Mouse (Mus musculus): ENCODE measurements around the gene Dmwd. TPM values are rescaled to one million over a fixed set of nuclear protein-coding genes. Genes with fewer than 3 reads are reported as not detected.
A peak's percentile ranks its signal among the peaks of the same experiment; 100 is the strongest.

Dmwd gene
- polyA plus RNA-seq, 1 experiment from 2014 or later = 7.4 TPM

- no peak overlapping the region for H3K9ac ChIP-seq
- H3K4me2 ChIP-seq = peak overlapping the region; percentile 69
- peaks cover 71% of the 10 kb centered on the region for H3K4me1 ChIP-seq
- ATAC-seq = no peak
- peaks cover 93% of the 10 kb centered on the region for H3K27me3 ChIP-seq (replicated peaks)
- H3K27ac ChIP-seq = no peak overlapping the region
- peaks cover 21% of the 10 kb centered on the region for H3K36me3 ChIP-seq
- no peak overlapping the region for H3K4me3 ChIP-seq
- no peaks in the 10 kb centered on the region for H3K9me3 ChIP-seq (replicated peaks)
- WGBS (ENCODE audit: insufficient replicate concordance) = 55% methylated on average over 18 of the region's 18 CpGs
These were observed 10.7 kb downstream of the Dmwd start for GRCm38 (mm10) chr7:19086760-19087159.

- no peaks in the 10 kb centered on the region for H3K9me3 ChIP-seq (replicated peaks)
- H3K4me3 ChIP-seq = no peak overlapping the region
- WGBS (ENCODE audit: insufficient replicate concordance) = 26% methylated on average over 10 of the region's 10 CpGs
- 0 out of 2 replicates have a peak, but pooled peaks cover 5% of the 10 kb centered on the region for H3K36me3 ChIP-seq
- no peak overlapping the region for H3K27ac ChIP-seq
- H3K4me1 ChIP-seq = peaks cover 71% of the 10 kb centered on the region
- H3K9ac ChIP-seq = no peak overlapping the region
- ATAC-seq = no peak
- H3K27me3 ChIP-seq (replicated peaks) = peaks cover 92% of the 10 kb centered on the region
- no peak overlapping the region for H3K4me2 ChIP-seq
These were observed 12.8 kb downstream of the Dmwd start for GRCm38 (mm10) chr7:19088813-19089212.

- peak overlapping the region; percentile 66; the same call in 1 of the 2 replicates for H3K4me3 ChIP-seq
- no peak overlapping the region for H3K27ac ChIP-seq
- 0 out of 2 replicates have a peak, but pooled peaks cover 5% of the 10 kb centered on the region for H3K36me3 ChIP-seq
- 26% methylated on average over 15 of the region's 17 CpGs for WGBS (ENCODE audit: insufficient replicate concordance)
- H3K27me3 ChIP-seq (replicated peaks) = peaks cover 96% of the 10 kb centered on the region
- H3K4me2 ChIP-seq = peak overlapping the region; percentile 98
- ATAC-seq = no peak
- H3K9ac ChIP-seq = no peak overlapping the region
- H3K4me1 ChIP-seq = peaks cover 72% of the 10 kb centered on the region
- no peaks in the 10 kb centered on the region for H3K9me3 ChIP-seq (replicated peaks)
These were observed 15.9 kb downstream of the Dmwd start for GRCm38 (mm10) chr7:19091913-19092312.

GRCm38 (mm10) chr7:19092381-19093173 is 16.6 kb downstream of the Dmwd start:
- H3K9me3 ChIP-seq (replicated peaks) = no peaks in the 10 kb centered on the region
- 10% methylated on average over 38 of the region's 38 CpGs for WGBS (ENCODE audit: insufficient replicate concordance)
- H3K36me3 ChIP-seq = no peaks in the 10 kb centered on the region
- peaks cover 72% of the 10 kb centered on the region for H3K4me1 ChIP-seq
- H3K27ac ChIP-seq = peak overlapping the region; percentile 55
- peak overlapping the region; percentile 75 for H3K9ac ChIP-seq
- H3K4me3 ChIP-seq = peak overlapping the region; percentile 66
- ATAC-seq = peak; percentile 36
- peak overlapping the region; percentile 98 for H3K4me2 ChIP-seq
- H3K27me3 ChIP-seq (replicated peaks) = peaks cover 96% of the 10 kb centered on the region

GRCm38 (mm10) chr7:19093174-19093521 is 17.1 kb downstream of the Dmwd start:
- peak overlapping the region; percentile 98 for H3K4me2 ChIP-seq
- peak overlapping the region; percentile 75 for H3K9ac ChIP-seq
- no peaks in the 10 kb centered on the region for H3K9me3 ChIP-seq (replicated peaks)
- H3K4me1 ChIP-seq = peaks cover 67% of the 10 kb centered on the region
- 0% methylated on average over 14 of the region's 15 CpGs for WGBS (ENCODE audit: insufficient replicate concordance)
- H3K4me3 ChIP-seq = peak overlapping the region; percentile 66
- H3K36me3 ChIP-seq = no peaks in the 10 kb centered on the region
- ATAC-seq = peak; percentile 66
- H3K27me3 ChIP-seq (replicated peaks) = peaks cover 96% of the 10 kb centered on the region
- peak overlapping the region; percentile 55 for H3K27ac ChIP-seq

GRCm38 (mm10) chr7:19093537-19094385 is 17.7 kb downstream of the Dmwd start:
- Histone ChIP-seq H3K36me3 (no peaks in the 10 kb centered on the region), H3K4me2 (peak overlapping the region; percentile 98), H3K4me1 (peaks cover 61% of the 10 kb centered on the region), H3K9me3 (replicated peaks) (no peaks in the 10 kb centered on the region), H3K9ac (peak overlapping the region; percentile 75), H3K27ac (peak overlapping the region; percentile 80), H3K27me3 (replicated peaks) (peaks cover 96% of the 10 kb centered on the region), H3K4me3 (peak overlapping the region; percentile 66)
- peak; percentile 82 for ATAC-seq
- WGBS (ENCODE audit: insufficient replicate concordance) = under 1% methylated on average over 45 of the region's 45 CpGs

- WGBS (ENCODE audit: insufficient replicate concordance) = 2% methylated on average over 30 of the region's 36 CpGs
- H3K36me3 ChIP-seq = no peaks in the 10 kb centered on the region
- peak within 1 kb of the TSS; percentile 80 for H3K27ac ChIP-seq
- no peaks in the 10 kb centered on the region for H3K9me3 ChIP-seq (replicated peaks)
- H3K9ac ChIP-seq = peak within 1 kb of the TSS; percentile 75
- H3K4me3 ChIP-seq = peak within 1 kb of the TSS; percentile 66
- peaks cover 60% of the 10 kb centered on the region for H3K4me1 ChIP-seq
- peak within 1 kb of the TSS; percentile 98 for H3K4me2 ChIP-seq
- peaks cover 98% of the 10 kb centered on the region for H3K27me3 ChIP-seq (replicated peaks)
- no peak for ATAC-seq
These were observed 18.4 kb downstream of the Dmwd start, which contains the start of gene Six5 for GRCm38 (mm10) chr7:19094471-19094825. Gene Six5, plus strand, starts transcription at chr7:19094594.

- H3K27ac ChIP-seq = peak overlapping the region; percentile 80
- WGBS (ENCODE audit: insufficient replicate concordance) = under 1% methylated on average over 85 of the region's 87 CpGs
- no peaks in the 10 kb centered on the region for H3K9me3 ChIP-seq (replicated peaks)
- peak overlapping the region; percentile 75 for H3K9ac ChIP-seq
- peaks cover 60% of the 10 kb centered on the region for H3K4me1 ChIP-seq
- peaks cover 98% of the 10 kb centered on the region for H3K27me3 ChIP-seq (replicated peaks)
- no peak for ATAC-seq
- H3K4me2 ChIP-seq = peak overlapping the region; percentile 98
- H3K4me3 ChIP-seq = peak overlapping the region; percentile 66
- no peaks in the 10 kb centered on the region for H3K36me3 ChIP-seq
These were observed 19.1 kb downstream of the Dmwd start for GRCm38 (mm10) chr7:19094826-19095750.

GRCm38 (mm10) chr7:19095751-19096110 is 19.7 kb downstream of the Dmwd start:
- peak overlapping the region; percentile 75 for H3K9ac ChIP-seq
- H3K4me3 ChIP-seq = peak overlapping the region; percentile 66
- H3K27ac ChIP-seq = peak overlapping the region; percentile 80; the same call in 1 of the 2 replicates
- H3K27me3 ChIP-seq (replicated peaks) = peaks cover 95% of the 10 kb centered on the region
- WGBS (ENCODE audit: insufficient replicate concordance) = 2% methylated on average over 19 of the region's 19 CpGs
- peak overlapping the region; percentile 98 for H3K4me2 ChIP-seq
- peaks cover 60% of the 10 kb centered on the region for H3K4me1 ChIP-seq
- no peaks in the 10 kb centered on the region for H3K9me3 ChIP-seq (replicated peaks)
- no peaks in the 10 kb centered on the region for H3K36me3 ChIP-seq
- no peak for ATAC-seq

GRCm38 (mm10) chr7:19096421-19096976 is 20.5 kb downstream of the Dmwd start:
- no peak for ATAC-seq
- Histone ChIP-seq H3K27me3 (replicated peaks) (peaks cover 91% of the 10 kb centered on the region), H3K4me3 (peak overlapping the region; percentile 66), H3K9ac (no peak overlapping the region), H3K36me3 (no peaks in the 10 kb centered on the region), H3K4me2 (peak overlapping the region; percentile 98), H3K27ac (peak overlapping the region; percentile 17; the same call in 1 of the 2 replicates), H3K4me1 (peaks cover 60% of the 10 kb centered on the region), H3K9me3 (replicated peaks) (no peaks in the 10 kb centered on the region)
- 45% methylated on average over 5 of the region's 5 CpGs for WGBS (ENCODE audit: insufficient replicate concordance)

GRCm38 (mm10) chr7:19097217-19097616 is 21.2 kb downstream of the Dmwd start:
- Histone ChIP-seq H3K9ac (no peak overlapping the region), H3K4me1 (peaks cover 54% of the 10 kb centered on the region), H3K27ac (no peak overlapping the region), H3K4me3 (no peak overlapping the region), H3K36me3 (no peaks in the 10 kb centered on the region), H3K9me3 (replicated peaks) (no peaks in the 10 kb centered on the region), H3K4me2 (no peak overlapping the region), H3K27me3 (replicated peaks) (peaks cover 91% of the 10 kb centered on the region)
- ATAC-seq = no peak
- 15% methylated on average over 2 of the region's 2 CpGs for WGBS (ENCODE audit: insufficient replicate concordance)
